Mouse (Mus musculus) monocyte, adult 5-6 weeks (primary cell): Measurements from ENCODE around the gene Akt2. TPM values are rescaled to one million over a fixed set of nuclear protein-coding genes. Genes with fewer than 3 reads are reported as not detected.

Experiments
- ATAC-seq: fragments of 153-309, 156-312 bp; replicated peaks from 2 replicates; pipeline ENCODE4 v1.8.0; 2017; ENCODE audit warnings: mild to moderate bottlenecking; ENCODE audit not compliant: low TSS enrichment, insufficient number of reproducible peaks, severe bottlenecking, poor library complexity, low FRiP score
- total RNA-seq: library from RNA; stranded (forward); fragments of 200-1000, 200-491, 200-594 nt; gene quantifications from 3 replicates; pipeline ENCODE4 v1.2.3, GENCODE M21; 2017

Akt2 gene
- total RNA-seq, 1 experiment from 2014 or later, result 108 TPM

DNA sequence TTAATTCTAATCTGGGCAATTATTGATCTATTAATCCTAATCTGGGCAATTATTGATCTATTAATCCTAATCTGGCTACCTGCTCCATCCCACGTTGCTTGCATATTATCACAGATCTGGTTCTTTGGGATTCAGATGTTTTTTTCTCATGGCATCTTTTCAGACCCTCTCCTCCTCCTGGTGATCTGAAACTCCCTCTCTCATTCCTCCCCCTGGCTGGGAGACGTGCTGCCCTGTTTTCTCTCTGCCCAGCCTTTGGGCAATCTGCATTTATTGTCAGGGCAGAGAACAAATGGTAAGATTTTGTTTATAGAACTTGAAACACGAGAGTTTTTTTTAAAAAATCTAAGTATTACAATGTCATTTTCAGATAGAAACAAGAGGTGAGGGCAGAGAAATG lies 96.5 kb downstream of the Akt2 start:
- no peak for ATAC-seq

DNA sequence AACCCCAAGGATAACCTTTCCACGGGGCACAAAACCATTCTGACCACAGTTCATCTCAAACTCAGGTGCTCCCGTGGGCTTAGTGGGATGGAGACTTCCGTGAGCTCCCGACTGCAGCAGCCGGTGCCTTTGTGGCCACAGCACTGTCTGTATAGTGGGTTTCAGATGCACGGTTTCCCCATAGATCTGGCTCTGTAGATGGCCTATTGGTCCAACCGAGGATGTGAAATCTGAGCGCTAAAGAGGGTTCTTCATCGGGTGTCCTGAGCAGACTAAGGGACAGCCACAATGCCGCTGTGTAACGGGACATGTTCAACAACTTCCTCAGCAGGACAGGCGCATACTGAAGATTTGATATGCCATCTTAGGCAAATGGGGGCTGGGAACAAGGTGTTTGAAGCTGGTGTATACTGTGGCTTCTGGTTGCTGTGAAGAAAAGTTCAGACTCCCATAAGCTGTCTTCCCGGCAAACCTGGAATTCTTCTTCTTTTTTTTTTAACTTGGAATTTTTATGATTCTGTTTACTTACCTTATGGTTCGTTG lies 97.0 kb downstream of the Akt2 start:
- no peak for ATAC-seq

DNA sequence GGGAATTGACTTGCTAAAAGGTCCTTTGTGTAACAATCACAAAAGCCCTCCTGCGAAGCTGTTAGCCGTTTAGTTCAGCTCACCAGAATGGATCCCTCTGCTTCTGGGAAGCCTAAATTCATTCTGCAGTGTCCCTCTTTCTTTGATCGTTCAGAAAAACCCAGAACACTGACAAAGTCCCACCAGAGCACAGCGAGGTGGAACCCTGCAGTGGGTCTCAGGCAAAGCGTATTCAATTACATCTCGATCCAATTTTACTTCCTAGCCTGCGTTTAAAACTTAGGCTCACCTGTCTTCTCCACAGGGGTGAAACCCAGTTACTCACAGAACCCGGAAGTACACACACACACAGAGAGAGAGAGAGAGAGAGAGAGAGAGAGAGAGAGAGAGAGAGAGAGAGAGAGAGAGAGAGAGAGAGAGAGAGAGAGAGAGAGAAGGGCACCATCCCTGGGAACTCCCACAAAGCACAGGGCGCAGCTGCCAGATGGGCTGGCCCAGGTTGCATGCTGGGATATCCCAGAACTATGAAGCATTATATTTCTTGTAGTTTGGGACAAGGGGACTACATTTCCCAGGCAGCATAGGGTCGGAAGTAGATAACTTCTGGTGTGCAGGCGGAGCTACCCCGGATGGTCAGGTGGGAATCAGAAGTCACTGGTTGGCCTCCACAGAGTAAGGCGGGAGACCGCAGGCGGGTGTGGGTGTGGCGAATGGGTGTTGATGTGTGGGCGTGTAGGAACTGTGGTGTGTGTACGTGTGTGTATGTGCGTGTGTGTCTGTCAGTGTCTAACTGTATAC lies 97.7 kb downstream of the Akt2 start, which contains the start of gene Zfp607b:
Gene Zfp607b, plus strand, starts transcription at position 526 of the 798 bp plus-strand sequence.
- ATAC-seq, result peak; percentile 97

Other genes starting within 250 kb of the Akt2 start
- 33.3 to 47.0 TPM (median 39.9 TPM) in 3 replicates for gene Shkbp1, start 235.5 kb upstream of the Akt2 start, total RNA-seq
- not detected in 3 replicates for gene Gm20479, start 234.1 kb upstream of the Akt2 start, total RNA-seq
- not detected in 3 replicates for gene Sptbn4, start 143.9 kb upstream of the Akt2 start, total RNA-seq
- gene Blvrb, start 143.6 kb upstream of the Akt2 start, total RNA-seq, result 20.7 to 49.1 TPM (median 37.2 TPM) in 3 replicates
- gene Sertad3, start 117.8 kb upstream of the Akt2 start, total RNA-seq, result 14.3 to 26.8 TPM (median 14.9 TPM) in 3 replicates
- 14.4 to 44.5 TPM (median 30.3 TPM) in 3 replicates for gene Sertad1, start 104.6 kb upstream of the Akt2 start, total RNA-seq
- gene Prx, start 92.2 kb upstream of the Akt2 start, total RNA-seq, result 0.19 to 0.53 TPM (median 0.38 TPM) in 3 replicates
- gene Hipk4, start 68.3 kb upstream of the Akt2 start, total RNA-seq, result not detected in 3 replicates
- gene Pld3, start 38.3 kb upstream of the Akt2 start, total RNA-seq, result 13.7 to 42.8 TPM (median 31.8 TPM) in 3 replicates
- 3.6 to 29.0 TPM (median 10.5 TPM) in 3 replicates for gene 2310022A10Rik, start 38.3 kb upstream of the Akt2 start, total RNA-seq
- gene Ttc9b, start 62.4 kb downstream of the Akt2 start, total RNA-seq, result not detected in 3 replicates
- gene Map3k10, start 83.0 kb downstream of the Akt2 start, total RNA-seq, result 3.2 to 18.5 TPM (median 4.4 TPM) in 3 replicates
- gene Zfp607b, start 97.8 kb downstream of the Akt2 start, total RNA-seq, result 0.58 to 1.4 TPM in 2 of 3 replicates, not detected in the other
- gene Zfp60, start 139.8 kb downstream of the Akt2 start, total RNA-seq, result 5.2 to 9.4 TPM (median 7.4 TPM) in 3 replicates
- gene Zfp626, start 215.6 kb downstream of the Akt2 start, total RNA-seq, result 5.9 to 14.7 TPM (median 14.1 TPM) in 3 replicates
- gene Zfp59, start 247.1 kb downstream of the Akt2 start, total RNA-seq, result 2.5 to 8.0 TPM (median 5.8 TPM) in 3 replicates